Comparison of ENCODE assay signal across 9 mouse cellular contexts in genomic region chr4:53218752-53219151, GRCm38 (mm10). TPM values are rescaled to one million over a fixed set of nuclear protein-coding genes. Genes with fewer than 3 reads are reported as not detected.
DNase-seq lines count a peak whose midpoint lies in the region; ATAC-seq lines count a peak whose summit lies in the region.
"Had no signal": no experiment of that assay in that cellular context is flagged by ENCODE, and none has a peak within 500 bp of the region (broad histone marks: within the 10 kb centered on the region; RNA-seq: fewer than 3 reads in every experiment).

No protein-coding gene starts in this region.

- H3K9ac ChIP-seq in forebrain, embryonic 12.5 days: no peak overlapping the region
- no peak overlapping the region for H3K9ac ChIP-seq in forebrain, embryonic 11.5 days (ENCODE audit: low read length)
- no peak overlapping the region for H3K9ac ChIP-seq in neural tube, embryonic 14.5 days (replicated peaks; ENCODE audit: low read depth, low read length)
- H3K9ac ChIP-seq: liver, embryonic 13.5 days had no signal

- H3K27me3 ChIP-seq in forebrain, embryonic 12.5 days: no peaks in the 10 kb centered on the region
- H3K27me3 ChIP-seq in forebrain, embryonic 11.5 days (ENCODE audit: control insufficient read depth, insufficient read depth, low read length): no peaks in the 10 kb centered on the region
- H3K27me3 ChIP-seq in neural tube, embryonic 14.5 days (ENCODE audit: control insufficient read depth, insufficient read depth, low read length): no peaks in the 10 kb centered on the region

- DNase-seq in forebrain, embryonic 11.5 days (ENCODE audit: low spot score): no peak
- DNase-seq in MN1 (ENCODE audit: low spot score): peak; percentile 41
- DNase-seq in forelimb bud, embryonic 11.5 days (ENCODE audit: low read depth, low spot score): peak; percentile 41
- DNase-seq in layer of hippocampus, postnatal 25 days (ENCODE audit: extremely low spot score in 1 of 2, low spot score in 1 of 2): peak; percentile 29 to 31
- DNase-seq: liver, embryonic 13.5 days had no signal

- ATAC-seq in forebrain, embryonic 12.5 days (ENCODE audit: low FRiP score): no peak
- ATAC-seq in forebrain, embryonic 11.5 days (replicated peaks; ENCODE audit: low FRiP score): no peak
- ATAC-seq in neural tube, embryonic 14.5 days (ENCODE audit: low read depth): 0 out of 2 replicates have a peak, but pooled peaks have one; percentile 7
- no peak for ATAC-seq in megakaryocyte-erythroid progenitor cell, adult 5-6 weeks (replicated peaks; ENCODE audit: low FRiP score, low TSS enrichment, poor library complexity, severe bottlenecking)
- no peak for ATAC-seq in erythroid progenitor cell, adult 5-6 weeks (replicated peaks; ENCODE audit: low FRiP score, poor library complexity, severe bottlenecking)

- H3K27ac ChIP-seq in forebrain, embryonic 12.5 days: no peak overlapping the region
- no peak overlapping the region for H3K27ac ChIP-seq in forebrain, embryonic 11.5 days (ENCODE audit: low read depth, low read length)
- H3K27ac ChIP-seq in neural tube, embryonic 14.5 days (ENCODE audit: low read depth, low read length): peak overlapping the region; percentile 25; the same call in 1 of the 2 replicates
- H3K27ac ChIP-seq: liver, embryonic 13.5 days had no signal

- no peaks in the 10 kb centered on the region for H3K9me3 ChIP-seq in forebrain, embryonic 12.5 days
- H3K9me3 ChIP-seq in forebrain, embryonic 11.5 days (ENCODE audit: control insufficient read depth, low read length): no peaks in the 10 kb centered on the region
- no peaks in the 10 kb centered on the region for H3K9me3 ChIP-seq in neural tube, embryonic 14.5 days (ENCODE audit: control insufficient read depth, low read length)
- H3K9me3 ChIP-seq: liver, embryonic 13.5 days had no signal

- WGBS in forebrain, embryonic 12.5 days: 25% methylated on average over 7 of the region's 7 CpGs
- 26% methylated on average over 7 of the region's 7 CpGs for WGBS in forebrain, embryonic 11.5 days
- WGBS in neural tube, embryonic 14.5 days: 27% methylated on average over 7 of the region's 7 CpGs

- H3K4me2 ChIP-seq in forebrain, embryonic 12.5 days: peak overlapping the region; percentile 81
- no peak overlapping the region for H3K4me2 ChIP-seq in forebrain, embryonic 11.5 days (ENCODE audit: low read depth, low read length, severe bottlenecking)
- H3K4me2 ChIP-seq in neural tube, embryonic 14.5 days (ENCODE audit: low read depth, low read length): no peak overlapping the region

- no peak overlapping the region for H3K4me3 ChIP-seq in forebrain, embryonic 12.5 days (replicated peaks)
- H3K4me3 ChIP-seq in forebrain, embryonic 11.5 days (ENCODE audit: low read depth, low read length): no peak overlapping the region
- no peak overlapping the region for H3K4me3 ChIP-seq in neural tube, embryonic 14.5 days (ENCODE audit: low read depth, low read length)

- peaks cover 23% of the 10 kb centered on the region for H3K4me1 ChIP-seq in forebrain, embryonic 12.5 days
- peaks cover 9% of the 10 kb centered on the region; the same call in 1 of the 2 replicates for H3K4me1 ChIP-seq in forebrain, embryonic 11.5 days (replicated peaks; ENCODE audit: control insufficient read depth, insufficient read depth, low read length)
- H3K4me1 ChIP-seq in neural tube, embryonic 14.5 days (ENCODE audit: control insufficient read depth, insufficient read depth, low read length): peaks cover 10% of the 10 kb centered on the region

- H3K36me3 ChIP-seq in forebrain, embryonic 12.5 days (replicated peaks): no peaks in the 10 kb centered on the region
- H3K36me3 ChIP-seq in forebrain, embryonic 11.5 days (ENCODE audit: control insufficient read depth, insufficient read depth, low read length): no peaks in the 10 kb centered on the region
- no peaks in the 10 kb centered on the region for H3K36me3 ChIP-seq in neural tube, embryonic 14.5 days (ENCODE audit: control insufficient read depth, insufficient read depth, low read length)
- H3K36me3 ChIP-seq: liver, embryonic 13.5 days had no signal

RNA-seq across cellular contexts. Expression of gene Abca1, which starts 59.1 kb away (rescaled TPM):
- 5.9 and 7.5 TPM in 2 replicates for polyA plus RNA-seq in forebrain, embryonic 12.5 days (2016; fragmentation: Nextera tagmentation; extraction: Ambion mirVana)
- 5.0 and 5.6 TPM in 2 replicates for polyA plus RNA-seq in forebrain, embryonic 11.5 days (2014; fragmentation: Nextera tagmentation; extraction: Ambion mirVana)
- 10 to 100 TPM; 20.3 to 25.1 TPM for total RNA-seq in layer of hippocampus, postnatal 25 days (2021)
- polyA plus RNA-seq in neural tube, embryonic 14.5 days (2014; fragmentation: Nextera tagmentation; extraction: Ambion mirVana): 11.3 and 21.4 TPM in 2 replicates
- total RNA-seq in megakaryocyte-erythroid progenitor cell, adult 5-6 weeks (2014; fragmentation: Nextera tagmentation): 4.5 and 5.8 TPM in 2 replicates
- total RNA-seq in megakaryocyte-erythroid progenitor cell, adult 5-6 weeks (2017): 4.2 and 5.7 TPM in 2 replicates
- total RNA-seq in erythroid progenitor cell, adult 5-6 weeks (2015; ENCODE audit: low replicate concordance): 1.3 and 3.2 TPM in 2 replicates
- total RNA-seq in erythroid progenitor cell, adult 5-6 weeks (2017; ENCODE audit: low replicate concordance): 2.8 and 4.5 TPM in 2 replicates
